Mouse (Mus musculus): ENCODE results near the gene Ap2a1.

Ap2a1 gene

GRCm38 (mm10) chr7:44958208-44958607 lies 28.9 kb upstream of the Ap2a1 start:
- TF ChIP-seq GATA4 (IDR thresholded peaks at IDR 0.05; ENCODE audit: insufficient replicate concordance, low read length): no peak

GRCm38 (mm10) chr7:44957183-44957835 lies 28.0 kb upstream of the Ap2a1 start:
- TF ChIP-seq GATA4 (IDR thresholded peaks at IDR 0.05; ENCODE audit: insufficient replicate concordance, low read length): no peak

GRCm38 (mm10) chr7:44956266-44956665 lies 27.0 kb upstream of the Ap2a1 start:
- TF ChIP-seq GATA4 (IDR thresholded peaks at IDR 0.05; ENCODE audit: insufficient replicate concordance, low read length): no peak

- no peak for TF ChIP-seq GATA4 (IDR thresholded peaks at IDR 0.05; ENCODE audit: insufficient replicate concordance, low read length)
These were observed 26.3 kb upstream of the Ap2a1 start for GRCm38 (mm10) chr7:44955628-44956027.

- no peak for TF ChIP-seq GATA4 (IDR thresholded peaks at IDR 0.05; ENCODE audit: insufficient replicate concordance, low read length)
These were observed 25.0 kb upstream of the Ap2a1 start for GRCm38 (mm10) chr7:44954091-44954885.

DNA sequence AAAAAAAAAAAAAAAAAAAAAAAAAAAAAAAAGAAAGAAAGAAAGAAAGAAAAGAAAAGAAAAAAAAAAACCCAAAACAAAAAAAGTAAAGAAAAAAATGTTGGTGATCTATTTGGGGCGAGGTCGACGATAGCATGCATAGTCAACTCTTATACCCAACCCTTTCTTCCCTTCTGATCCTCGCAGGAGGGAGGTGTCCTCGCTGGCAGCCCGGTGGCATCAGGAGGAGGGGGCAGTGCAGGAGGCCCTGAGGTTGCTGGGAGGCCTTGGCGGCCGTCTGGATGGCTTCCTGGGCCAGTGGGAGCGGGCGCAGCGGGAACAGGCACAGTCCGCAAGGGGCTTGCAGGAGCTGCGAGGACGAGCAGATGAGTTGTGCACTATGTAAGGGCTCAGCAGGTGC lies 24.3 kb upstream of the Ap2a1 start:
- no peak for TF ChIP-seq GATA4 (IDR thresholded peaks at IDR 0.05; ENCODE audit: insufficient replicate concordance, low read length)

DNA sequence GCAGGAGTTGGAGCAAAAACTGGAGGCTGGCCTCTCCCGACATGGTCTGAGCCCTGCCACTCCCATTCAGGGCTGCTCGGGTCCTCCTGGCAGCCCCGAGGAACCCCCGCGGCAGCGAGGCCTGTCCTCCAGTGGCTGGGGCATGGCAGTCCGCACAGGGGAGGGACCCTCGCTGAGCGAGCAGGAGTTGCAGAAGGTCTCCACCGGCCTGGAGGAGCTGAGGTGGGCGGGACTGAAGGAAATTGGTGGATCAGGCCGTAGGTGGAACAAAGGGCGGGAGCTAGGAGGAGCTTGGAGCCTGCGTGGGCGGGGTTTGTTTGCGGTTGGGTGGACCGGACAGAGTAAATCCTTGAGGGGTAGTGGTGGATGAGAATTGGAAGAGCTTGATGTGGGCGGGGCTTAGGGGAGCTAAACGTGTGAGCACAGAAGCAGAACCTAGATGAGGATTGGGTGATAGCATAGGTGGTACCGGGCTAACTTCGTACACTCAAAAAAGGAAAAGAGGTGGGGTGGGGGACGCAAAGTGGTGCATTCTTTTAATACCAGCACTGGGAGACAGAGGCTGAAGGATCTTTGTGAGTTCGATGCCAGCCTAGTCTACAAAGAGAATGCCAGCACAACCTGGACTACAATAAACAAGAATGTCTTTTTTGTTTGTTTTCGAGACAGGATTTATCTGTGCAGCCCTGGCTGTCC lies 23.5 kb upstream of the Ap2a1 start:
- no peak for TF ChIP-seq GATA4 (IDR thresholded peaks at IDR 0.05; ENCODE audit: insufficient replicate concordance, low read length)

DNA sequence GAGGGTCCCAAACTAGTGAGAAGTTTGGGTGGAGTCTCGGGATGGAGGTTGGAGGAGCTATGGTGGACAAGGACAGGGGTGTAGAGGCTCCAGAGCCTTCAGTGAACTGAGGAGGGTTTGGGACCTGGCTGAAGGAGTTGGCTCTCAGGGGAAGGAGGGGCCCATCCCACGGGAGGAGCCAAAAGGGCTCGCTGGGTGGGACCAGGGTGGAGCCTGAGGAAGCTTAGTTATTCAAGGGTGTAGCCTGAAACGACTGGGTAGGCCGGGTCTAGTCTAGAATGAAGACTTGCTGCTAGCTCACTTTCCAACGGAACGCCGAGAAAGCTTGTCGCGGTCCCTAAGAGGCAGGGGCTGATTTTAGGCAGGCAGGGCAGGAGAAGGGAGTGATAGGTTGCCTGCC lies 22.7 kb upstream of the Ap2a1 start:
- no peak for TF ChIP-seq GATA4 (IDR thresholded peaks at IDR 0.05; ENCODE audit: insufficient replicate concordance, low read length)

GRCm38 (mm10) chr7:44949922-44950321 lies 20.6 kb upstream of the Ap2a1 start:
- TF ChIP-seq GATA4 (IDR thresholded peaks at IDR 0.05; ENCODE audit: insufficient replicate concordance, low read length): no peak

- no peak for TF ChIP-seq GATA4 (IDR thresholded peaks at IDR 0.05; ENCODE audit: insufficient replicate concordance, low read length)
These were observed 13.6 kb upstream of the Ap2a1 start, which contains the start of gene Tsks for GRCm38 (mm10) chr7:44942904-44943303. Tsks (plus strand) TSS chr7:44943204.

- TF ChIP-seq GATA4 (IDR thresholded peaks at IDR 0.05; ENCODE audit: insufficient replicate concordance, low read length): no peak
These were observed 9.4 kb upstream of the Ap2a1 start for GRCm38 (mm10) chr7:44938680-44939079.

DNA sequence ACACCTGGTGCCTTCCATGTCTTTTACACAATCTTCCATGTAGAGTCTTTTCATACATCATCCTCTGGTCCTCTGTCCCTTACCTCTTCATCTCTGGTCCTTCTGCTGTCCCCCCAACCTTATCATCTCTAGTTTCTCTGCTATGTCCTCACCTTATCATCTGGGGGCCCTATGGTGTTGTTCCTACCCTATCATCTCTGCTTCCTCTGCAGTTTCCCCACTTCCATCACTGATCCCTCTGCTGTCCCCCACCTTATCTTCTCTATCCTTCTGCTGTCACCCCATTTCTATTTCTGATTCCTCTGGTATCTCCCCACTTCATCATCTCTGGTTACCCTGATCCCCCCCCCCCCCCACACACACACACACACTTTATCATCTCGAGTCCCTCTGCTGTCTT lies 726 bp downstream of the Ap2a1 start:
- TF ChIP-seq GATA4 (IDR thresholded peaks at IDR 0.05; ENCODE audit: insufficient replicate concordance, low read length): no peak

GRCm38 (mm10) chr7:44925468-44925867 lies 3.8 kb downstream of the Ap2a1 start:
- no peak for TF ChIP-seq GATA4 (IDR thresholded peaks at IDR 0.05; ENCODE audit: insufficient replicate concordance, low read length)

- no peak for TF ChIP-seq GATA4 (IDR thresholded peaks at IDR 0.05; ENCODE audit: insufficient replicate concordance, low read length)
These were observed 6.8 kb downstream of the Ap2a1 start for GRCm38 (mm10) chr7:44922530-44922929.

- TF ChIP-seq GATA4 (IDR thresholded peaks at IDR 0.05; ENCODE audit: insufficient replicate concordance, low read length): no peak
These were observed 10.2 kb downstream of the Ap2a1 start for GRCm38 (mm10) chr7:44919127-44919526.

GRCm38 (mm10) chr7:44918219-44918618 lies 11.1 kb downstream of the Ap2a1 start:
- no peak for TF ChIP-seq GATA4 (IDR thresholded peaks at IDR 0.05; ENCODE audit: insufficient replicate concordance, low read length)
